In genomic region chr4:155470263-155470953, GRCm38 (mm10) we compare ENCODE assay signal across 24 mouse cellular contexts. TPM values are rescaled to one million over a fixed set of nuclear protein-coding genes. Genes with fewer than 3 reads are reported as not detected.
"Had no signal": no experiment of that assay in that cellular context is flagged by ENCODE, and none has a peak within 500 bp of the region (broad histone marks: within the 10 kb centered on the region; RNA-seq: fewer than 3 reads in every experiment).

No protein-coding gene starts in this region.

- H3K27me3 ChIP-seq: lung, embryonic 15.5 days; midbrain, embryonic 15.5 days had no signal

- H3K9me3 ChIP-seq: limb, embryonic 13.5 days; liver, embryonic 12.5 days; liver, embryonic 15.5 days; lung, embryonic 15.5 days; midbrain, embryonic 12.5 days; midbrain, embryonic 15.5 days; neural tube, embryonic 13.5 days; stomach, embryonic 15.5 days had no signal

- DNase-seq: layer of hippocampus, adult 9-11 months; liver; lung, adult 18-20 months; lung, postnatal 10 days; retina, postnatal 1 day; right cerebral cortex, postnatal 25 days; spleen, adult 18-20 months; thymus, adult 2 months; thymus, postnatal 14 days; thymus, postnatal 4 days had no signal

- H3K4me3 ChIP-seq: layer of hippocampus, adult 2 months; limb, embryonic 13.5 days; liver, embryonic 12.5 days; liver, embryonic 15.5 days; lung, embryonic 15.5 days; midbrain, embryonic 12.5 days; midbrain, embryonic 15.5 days; myocyte; neural tube, embryonic 13.5 days; stomach, embryonic 15.5 days had no signal

- H3K9ac ChIP-seq: limb, embryonic 13.5 days; liver, embryonic 12.5 days; liver, embryonic 15.5 days; lung, embryonic 15.5 days; midbrain, embryonic 12.5 days; midbrain, embryonic 15.5 days; neural tube, embryonic 13.5 days; stomach, embryonic 15.5 days had no signal

- H3K36me3 ChIP-seq: limb, embryonic 13.5 days; liver, embryonic 12.5 days; liver, embryonic 15.5 days; lung, embryonic 15.5 days; midbrain, embryonic 12.5 days; midbrain, embryonic 15.5 days; neural tube, embryonic 13.5 days; stomach, embryonic 15.5 days had no signal

- H3K4me2 ChIP-seq: limb, embryonic 13.5 days; midbrain, embryonic 12.5 days; midbrain, embryonic 15.5 days; neural tube, embryonic 13.5 days; stomach, embryonic 15.5 days had no signal

- ATAC-seq: liver, embryonic 12.5 days; midbrain, embryonic 15.5 days had no signal

- H3K27ac ChIP-seq: kidney, postnatal 0 days; layer of hippocampus, adult 2 months; limb, embryonic 13.5 days; liver, embryonic 12.5 days; liver, embryonic 15.5 days; lung, embryonic 15.5 days; midbrain, embryonic 12.5 days; midbrain, embryonic 15.5 days; neural tube, embryonic 13.5 days; stomach, embryonic 15.5 days had no signal

- H3K4me1 ChIP-seq: midbrain, embryonic 15.5 days had no signal

RNA-seq across cellular contexts. Expression of gene Tmem52, which starts 1.5 kb away (rescaled TPM):
- total RNA-seq: megakaryocyte-erythroid progenitor cell, adult 5-6 weeks; monocyte, adult 5-6 weeks; neutrophil, adult 5-6 weeks had no signal
- polyA plus RNA-seq: limb, embryonic 13.5 days; liver, embryonic 12.5 days; myocyte; neural tube, embryonic 13.5 days had no signal
